Mouse (Mus musculus): ENCODE results near the gene Hsd17b6.

- TF ChIP-seq CTCF (IDR thresholded peaks at IDR 0.05) (no peak), EP300 (IDR thresholded peaks at IDR 0.05) (no peak)
These were observed 40.9 kb downstream of the Hsd17b6 start for GRCm38 (mm10) chr10:127966506-127966905.

All from lung, postnatal 0 days (tissue).